Mouse (Mus musculus): ENCODE data around the gene Gm28051. TPM values are rescaled to one million over a fixed set of nuclear protein-coding genes. Genes with fewer than 3 reads are reported as not detected.
A peak's percentile ranks its signal among the peaks of the same experiment; 100 is the strongest.

Gene Gm28051
- polyA plus RNA-seq, 1 experiment: not detected

DNA sequence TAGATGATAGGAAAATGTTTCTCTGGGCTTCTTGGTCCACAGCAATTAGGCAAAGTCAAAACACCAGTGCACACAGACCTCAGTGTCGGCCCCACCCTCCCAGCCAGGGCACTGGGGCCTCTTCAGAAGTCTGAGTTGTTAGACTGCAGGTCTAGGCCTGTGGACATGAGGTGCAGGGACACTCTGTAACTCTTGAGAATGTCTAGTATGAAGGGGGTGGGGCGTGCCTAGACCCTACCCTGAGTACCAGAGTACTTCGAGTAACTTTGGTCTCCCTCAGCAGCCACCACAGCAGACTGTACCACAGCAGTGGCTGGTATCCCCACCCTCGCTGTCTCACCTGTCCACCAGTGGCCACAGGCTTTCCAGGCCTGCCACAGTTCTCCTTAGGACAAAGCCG is 71.2 kb downstream of the Gm28051 start:
- Histone ChIP-seq H3K27ac (ENCODE audit: insufficient read depth, low read depth, low read length) (no peak overlapping the region), H3K4me1 (ENCODE audit: control insufficient read depth, insufficient read depth, low read length) (peaks cover 51% of the 10 kb centered on the region), H3K4me3 (ENCODE audit: insufficient read depth, low read depth, low read length) (no peak overlapping the region)
- TF ChIP-seq CTCF (IDR thresholded peaks at IDR 0.05; ENCODE audit: insufficient read depth, low read depth, low read length) (no peak), POLR2A (IDR thresholded peaks at IDR 0.05; ENCODE audit: insufficient read depth, low read depth, low read length) (no peak)
- WGBS: 95% methylated on average over 5 of the region's 5 CpGs

DNA sequence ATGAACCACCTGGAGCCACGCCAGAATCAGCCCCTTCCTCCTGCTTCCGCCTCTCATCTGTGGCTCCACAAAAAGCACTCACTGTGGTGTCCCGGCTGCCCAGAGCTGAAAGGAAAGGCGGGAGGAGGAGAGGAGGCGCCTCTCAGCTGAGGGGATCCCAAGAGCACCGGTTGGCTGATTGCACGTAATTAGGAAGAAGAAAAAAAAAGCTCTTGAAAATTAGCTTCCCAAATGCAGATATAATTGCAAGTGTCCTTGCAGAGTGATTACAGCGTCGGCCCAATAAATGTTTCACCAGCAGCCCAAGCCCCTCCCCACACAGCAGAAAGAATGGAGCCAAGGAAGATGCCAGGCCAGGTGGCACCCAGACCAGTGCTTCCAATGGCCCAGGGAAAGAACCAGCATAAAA is 72.0 kb downstream of the Gm28051 start:
- H3K4me3 ChIP-seq (ENCODE audit: insufficient read depth, low read depth, low read length): no peak overlapping the region
- peaks cover 50% of the 10 kb centered on the region for H3K4me1 ChIP-seq (ENCODE audit: control insufficient read depth, insufficient read depth, low read length)
- no peak for TF ChIP-seq POLR2A (IDR thresholded peaks at IDR 0.05; ENCODE audit: insufficient read depth, low read depth, low read length)
- TF ChIP-seq CTCF (IDR thresholded peaks at IDR 0.05; ENCODE audit: insufficient read depth, low read depth, low read length): no peak
- 17% methylated on average over 9 of the region's 9 CpGs for WGBS
- H3K27ac ChIP-seq (ENCODE audit: insufficient read depth, low read depth, low read length): peak overlapping the region; percentile 25; the same call in 1 of the 2 replicates

DNA sequence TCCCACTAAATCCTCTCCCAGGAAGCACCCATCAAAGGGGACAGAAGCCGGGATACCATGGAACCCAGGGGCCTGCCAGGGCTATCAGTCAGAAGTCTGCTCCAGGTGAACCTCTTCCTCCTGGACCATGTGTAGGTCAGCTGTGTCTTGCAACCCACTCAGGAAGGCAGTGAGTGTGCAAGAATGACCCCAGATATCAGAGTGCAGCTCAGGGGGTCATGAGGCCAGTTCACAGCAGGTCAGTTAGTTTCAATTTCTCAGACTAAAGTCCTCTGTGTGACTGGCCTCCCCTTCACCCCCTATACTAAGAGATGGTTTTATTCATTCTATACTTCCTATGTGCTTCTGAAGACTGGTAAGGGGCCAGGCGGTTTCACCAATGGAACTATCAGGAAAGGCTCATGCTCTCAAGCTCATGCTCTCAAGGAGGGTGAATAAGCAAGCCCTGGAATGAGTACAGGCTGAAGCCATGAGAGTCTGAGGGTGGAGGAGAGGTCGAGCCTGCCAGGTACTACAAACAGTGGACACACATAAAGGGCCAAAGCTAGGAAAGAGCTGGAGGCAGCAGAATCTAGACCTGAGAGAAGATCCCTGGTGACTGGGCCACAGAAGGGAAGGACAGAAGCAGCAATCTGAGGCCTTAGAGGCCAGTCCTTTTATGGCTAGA is 72.7 kb downstream of the Gm28051 start:
- no peak overlapping the region for H3K4me3 ChIP-seq (ENCODE audit: insufficient read depth, low read depth, low read length)
- peaks cover 54% of the 10 kb centered on the region for H3K4me1 ChIP-seq (ENCODE audit: control insufficient read depth, insufficient read depth, low read length)
- peak overlapping the region; percentile 25; the same call in 1 of the 2 replicates for H3K27ac ChIP-seq (ENCODE audit: insufficient read depth, low read depth, low read length)
- TF ChIP-seq CTCF (IDR thresholded peaks at IDR 0.05; ENCODE audit: insufficient read depth, low read depth, low read length): no peak
- TF ChIP-seq POLR2A (IDR thresholded peaks at IDR 0.05; ENCODE audit: insufficient read depth, low read depth, low read length): no peak
- WGBS: 69% methylated on average over 3 of the region's 3 CpGs

DNA sequence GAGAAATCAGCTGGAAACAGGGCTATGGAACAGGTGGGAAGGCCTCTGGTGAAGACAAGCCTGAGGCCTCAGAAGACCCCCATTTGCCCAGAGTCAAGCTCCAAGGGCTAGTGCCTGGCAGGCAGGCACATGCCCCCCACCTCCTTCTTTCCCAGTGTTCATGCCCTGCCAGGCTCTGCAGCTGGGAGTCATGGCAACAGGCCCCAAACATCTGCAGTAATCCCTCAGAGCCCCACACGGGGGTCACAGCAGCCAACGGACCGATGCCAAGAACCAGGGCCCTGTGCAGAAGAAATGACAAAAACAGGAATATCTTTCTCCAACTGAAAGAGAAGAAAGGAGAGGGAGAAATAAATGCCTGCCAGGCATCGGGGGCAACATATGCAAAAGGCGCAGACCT is 73.6 kb downstream of the Gm28051 start:
- Histone ChIP-seq H3K4me1 (ENCODE audit: control insufficient read depth, insufficient read depth, low read length) (peaks cover 60% of the 10 kb centered on the region), H3K4me3 (ENCODE audit: insufficient read depth, low read depth, low read length) (no peak overlapping the region), H3K27ac (ENCODE audit: insufficient read depth, low read depth, low read length) (peak overlapping the region; percentile 16)
- WGBS: 45% methylated on average over 5 of the region's 5 CpGs
- TF ChIP-seq CTCF (IDR thresholded peaks at IDR 0.05; ENCODE audit: insufficient read depth, low read depth, low read length) (no peak), POLR2A (IDR thresholded peaks at IDR 0.05; ENCODE audit: insufficient read depth, low read depth, low read length) (no peak)

DNA sequence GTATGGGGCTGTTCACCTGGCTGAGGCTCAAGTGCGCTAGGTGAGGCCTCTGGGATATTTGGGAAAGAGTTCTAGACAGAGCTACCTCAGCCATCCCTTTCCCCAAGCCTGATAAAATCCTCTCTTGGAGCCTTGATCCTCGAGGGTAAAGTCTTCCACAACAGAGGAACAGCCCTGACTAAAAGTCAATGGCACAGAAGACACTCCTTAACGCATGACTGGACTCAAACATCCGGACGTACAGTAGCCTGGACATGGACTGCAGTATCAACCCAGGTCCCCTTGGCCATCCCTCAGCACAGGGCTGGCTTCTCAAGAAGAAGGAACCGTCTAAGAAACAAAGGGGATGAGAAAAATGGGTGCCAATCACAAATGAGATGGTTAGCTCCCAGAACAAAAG is 74.1 kb downstream of the Gm28051 start:
- Histone ChIP-seq H3K4me1 (ENCODE audit: control insufficient read depth, insufficient read depth, low read length) (peaks cover 65% of the 10 kb centered on the region), H3K4me3 (ENCODE audit: insufficient read depth, low read depth, low read length) (no peak overlapping the region), H3K27ac (ENCODE audit: insufficient read depth, low read depth, low read length) (no peak overlapping the region)
- no peak for TF ChIP-seq POLR2A (IDR thresholded peaks at IDR 0.05; ENCODE audit: insufficient read depth, low read depth, low read length)
- no peak for TF ChIP-seq CTCF (IDR thresholded peaks at IDR 0.05; ENCODE audit: insufficient read depth, low read depth, low read length)
- WGBS: 67% methylated on average over 6 of the region's 6 CpGs

DNA sequence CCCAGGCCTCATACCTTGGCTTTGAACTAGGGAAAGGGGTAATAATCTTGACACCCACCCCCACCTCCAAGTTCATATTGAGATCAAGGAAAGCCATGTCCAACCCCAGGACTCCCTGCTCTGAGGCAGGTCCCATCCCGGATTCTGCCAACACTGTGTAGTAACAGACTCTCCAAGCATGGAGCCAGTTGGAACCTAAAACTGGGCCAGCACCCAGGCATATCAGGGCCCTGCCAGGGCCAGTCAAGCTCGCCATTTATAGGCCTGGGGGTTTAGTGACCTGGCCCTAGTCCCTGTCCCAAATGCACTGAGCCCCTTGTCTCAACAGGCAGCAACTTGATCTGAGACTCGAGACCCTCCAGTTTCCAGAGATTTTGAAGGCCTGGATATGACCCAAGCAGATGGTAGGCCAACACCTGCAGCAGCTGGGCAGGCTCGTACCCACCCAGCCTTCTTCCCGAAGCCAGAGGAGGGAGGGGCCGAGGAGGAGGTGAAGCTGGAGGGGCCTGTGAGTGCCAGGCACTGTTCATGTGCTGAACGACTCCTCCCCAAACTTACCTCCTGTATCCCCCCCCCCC is 74.8 kb downstream of the Gm28051 start:
- WGBS: 56% methylated on average over 6 of the region's 7 CpGs

DNA sequence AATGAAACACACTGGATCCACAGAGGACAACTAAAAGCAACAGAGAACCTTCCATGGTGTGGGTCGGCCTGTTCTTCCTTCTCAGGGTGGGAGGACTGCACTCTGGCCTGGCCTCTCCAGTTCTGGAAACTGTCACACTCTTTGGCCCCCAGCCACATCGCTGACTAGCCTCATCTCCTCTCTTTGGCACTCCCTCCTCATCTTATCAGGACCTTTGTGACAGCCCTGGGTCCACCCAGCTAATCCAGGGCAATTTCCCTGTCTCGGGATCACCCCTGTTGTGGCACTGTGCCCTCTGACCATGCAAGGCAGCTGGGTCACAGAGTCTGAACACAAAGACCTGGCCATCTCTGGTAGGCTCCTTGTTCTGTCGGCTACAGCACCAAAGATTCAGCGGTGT is 75.5 kb downstream of the Gm28051 start:
- no peak overlapping the region for H3K4me3 ChIP-seq (ENCODE audit: insufficient read depth, low read depth, low read length)
- TF ChIP-seq POLR2A (IDR thresholded peaks at IDR 0.05; ENCODE audit: insufficient read depth, low read depth, low read length) (no peak), CTCF (IDR thresholded peaks at IDR 0.05; ENCODE audit: insufficient read depth, low read depth, low read length) (no peak)
- WGBS: 80% methylated on average over 5 of the region's 5 CpGs
- H3K4me1 ChIP-seq (ENCODE audit: control insufficient read depth, insufficient read depth, low read length): peaks cover 74% of the 10 kb centered on the region
- no peak overlapping the region for H3K27ac ChIP-seq (ENCODE audit: insufficient read depth, low read depth, low read length)

More for the DNA sequence above, 74.8 kb downstream of the Gm28051 start:
- Histone ChIP-seq H3K4me3 (ENCODE audit: insufficient read depth, low read depth, low read length) (no peak overlapping the region), H3K27ac (ENCODE audit: insufficient read depth, low read depth, low read length) (no peak overlapping the region), H3K4me1 (ENCODE audit: control insufficient read depth, insufficient read depth, low read length) (peaks cover 68% of the 10 kb centered on the region)
- TF ChIP-seq POLR2A (IDR thresholded peaks at IDR 0.05; ENCODE audit: insufficient read depth, low read depth, low read length): no peak
- no peak for TF ChIP-seq CTCF (IDR thresholded peaks at IDR 0.05; ENCODE audit: insufficient read depth, low read depth, low read length)

DNA sequence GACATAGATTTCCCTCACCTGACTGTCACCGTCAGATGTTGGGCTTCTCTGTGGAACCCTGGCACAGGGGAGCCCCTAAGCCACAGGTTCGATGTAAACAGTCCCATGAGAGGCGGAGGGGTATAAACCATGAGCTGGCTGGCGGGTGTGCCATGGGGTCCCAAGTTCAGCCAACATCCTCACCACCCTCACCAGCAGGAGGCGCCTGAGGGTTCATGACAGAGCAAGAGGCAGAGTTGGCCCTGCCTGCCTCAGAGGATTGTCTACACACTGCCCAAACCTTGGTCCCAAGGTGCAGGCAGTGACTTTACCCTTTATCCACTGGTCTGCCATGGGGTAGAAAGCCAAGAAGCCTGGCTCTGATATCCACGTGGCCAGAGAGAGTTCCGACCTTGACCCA is 76.0 kb downstream of the Gm28051 start:
- H3K27ac ChIP-seq (ENCODE audit: insufficient read depth, low read depth, low read length): no peak overlapping the region
- no peak for TF ChIP-seq POLR2A (IDR thresholded peaks at IDR 0.05; ENCODE audit: insufficient read depth, low read depth, low read length)
- TF ChIP-seq CTCF (IDR thresholded peaks at IDR 0.05; ENCODE audit: insufficient read depth, low read depth, low read length): 0 out of 2 replicates have a peak, but pooled peaks have one; percentile 15
- peaks cover 75% of the 10 kb centered on the region for H3K4me1 ChIP-seq (ENCODE audit: control insufficient read depth, insufficient read depth, low read length)
- no peak overlapping the region for H3K4me3 ChIP-seq (ENCODE audit: insufficient read depth, low read depth, low read length)
- WGBS: 92% methylated on average over 7 of the region's 7 CpGs

DNA sequence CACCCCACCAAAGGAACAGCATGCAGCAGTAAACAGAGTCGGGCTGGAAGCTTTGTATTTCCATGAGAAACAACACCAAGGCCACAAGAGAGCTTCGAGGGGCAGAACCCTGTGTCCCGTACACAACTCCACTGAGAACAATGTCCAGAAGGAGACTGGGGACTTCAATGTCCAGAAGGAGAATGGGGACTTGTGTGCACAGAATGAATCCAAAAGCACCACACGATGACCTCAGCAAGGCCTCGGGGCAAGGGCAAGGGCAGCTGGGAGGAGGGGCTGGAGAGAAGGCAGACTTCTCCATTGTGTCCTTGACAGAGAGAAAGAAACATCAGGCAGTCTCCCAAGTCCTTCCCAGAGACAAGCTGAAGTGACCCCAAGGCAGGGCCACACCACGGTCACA is 78.7 kb downstream of the Gm28051 start:
- Histone ChIP-seq H3K4me3 (ENCODE audit: insufficient read depth, low read depth, low read length) (no peak overlapping the region), H3K4me1 (ENCODE audit: control insufficient read depth, insufficient read depth, low read length) (peaks cover 55% of the 10 kb centered on the region), H3K27ac (ENCODE audit: insufficient read depth, low read depth, low read length) (no peak overlapping the region)
- TF ChIP-seq POLR2A (IDR thresholded peaks at IDR 0.05; ENCODE audit: insufficient read depth, low read depth, low read length): no peak
- TF ChIP-seq CTCF (IDR thresholded peaks at IDR 0.05; ENCODE audit: insufficient read depth, low read depth, low read length): 0 out of 2 replicates have a peak, but pooled peaks have one; percentile 18
- WGBS: 46% methylated on average over 6 of the region's 6 CpGs
